Mouse (Mus musculus): ENCODE measurements around the gene Polk.

DNA sequence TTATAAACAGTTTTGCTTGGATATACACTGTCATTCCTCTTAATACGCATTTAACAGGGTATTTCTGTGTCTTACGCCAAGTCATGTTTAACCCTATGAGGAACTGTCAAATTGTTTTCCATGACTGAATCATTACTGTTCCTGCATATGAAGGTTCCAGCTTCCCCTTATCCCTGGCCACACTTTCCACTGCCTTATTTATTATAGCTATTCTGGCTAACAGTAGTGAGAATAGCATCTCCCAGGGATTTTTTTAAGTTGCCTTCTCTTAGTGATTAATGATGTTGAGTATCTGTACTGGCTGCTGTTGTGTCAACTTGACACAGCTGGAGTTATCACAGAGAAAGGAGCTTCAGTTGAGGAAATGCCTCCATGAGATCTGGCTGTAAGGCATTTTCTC, 25.0 kb downstream of the Polk start:
- TF ChIP-seq CTCF (conservative IDR thresholded peaks at IDR 0.05; ENCODE audit: low read length) (no peak), POU5F1 (IDR thresholded peaks at IDR 0.05; ENCODE audit: borderline replicate concordance, low read length) (no peak)

Measured in E14TG2a.4 (cell line).